Mouse (Mus musculus) liver, postnatal 0 days (tissue): Measurements from ENCODE around the gene Kif16b.

ENCODE experiments used
- CTCF ChIP-seq: sonication (generic); IDR thresholded peaks from 2 replicates; pipeline ENCODE4 v1.5.1; 2016; ENCODE audit warnings: antibody characterized with exemption, low read depth
- EP300 ChIP-seq: IDR thresholded peaks from 2 replicates; pipeline ENCODE4 v1.6.1; 2016; ENCODE audit warnings: antibody characterized with exemption, low read depth, mild to moderate bottlenecking

DNA sequence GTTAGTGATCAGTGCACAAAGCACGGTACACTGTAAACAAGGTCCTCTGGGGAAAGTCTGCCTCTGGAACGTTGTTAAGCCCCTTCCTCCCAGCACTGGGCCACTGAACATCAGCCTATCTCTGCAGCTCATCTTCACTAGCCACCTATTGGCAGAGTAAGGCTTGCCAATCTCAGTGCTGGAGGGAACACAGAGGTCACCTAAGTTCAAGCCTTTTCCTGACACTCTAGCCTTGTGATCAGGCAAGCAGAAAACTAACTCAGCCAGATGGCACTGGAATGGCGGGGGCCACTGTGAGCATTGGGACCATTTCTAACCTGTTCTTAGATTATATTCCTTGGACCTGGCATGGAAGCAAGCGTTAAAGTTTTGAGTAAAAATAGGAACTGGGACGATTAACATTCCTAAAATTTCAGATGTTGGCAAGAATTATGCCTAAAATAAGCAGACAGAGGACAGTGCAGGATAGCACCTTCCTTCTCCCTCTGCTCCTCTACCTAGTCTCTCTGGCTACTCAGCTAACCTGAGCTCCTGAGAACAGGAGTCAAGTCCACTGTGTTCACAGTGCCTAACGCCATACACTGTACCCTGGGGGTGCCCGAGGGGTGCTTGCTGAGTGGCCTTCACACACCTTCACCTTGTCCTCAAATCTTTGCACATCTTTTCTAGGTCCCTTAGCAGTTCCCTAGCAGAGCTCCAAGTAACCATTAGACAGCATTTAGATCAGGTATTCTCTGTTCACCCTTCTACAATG is 18.3 kb downstream of the Kif16b start:
- TF ChIP-seq CTCF (no peak), EP300 (no peak)
